Mouse (Mus musculus): ENCODE results near the gene Irf1.

DNA sequence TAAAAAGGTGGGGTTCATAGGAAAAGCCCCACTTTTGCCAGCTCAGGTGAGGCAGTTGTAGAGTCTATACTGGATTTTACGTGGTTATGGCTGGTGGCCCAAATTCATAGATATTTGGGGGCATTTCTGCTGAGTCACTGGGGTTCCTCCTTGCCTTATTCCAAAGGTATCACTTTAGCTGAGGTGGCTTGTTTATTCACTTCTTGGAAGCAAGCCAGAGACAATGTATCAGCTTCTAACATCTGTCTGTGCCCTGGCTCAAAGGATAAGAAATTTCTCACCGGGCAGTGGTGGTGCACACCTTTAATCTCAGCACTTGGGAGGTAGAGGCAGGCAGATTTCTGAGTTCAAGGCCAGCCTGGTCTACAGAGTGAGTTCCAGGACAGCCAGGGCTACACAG lies 10.0 kb downstream of the Irf1 start:
- no peak for TF ChIP-seq CTCF (conservative IDR thresholded peaks at IDR 0.05; ENCODE audit: low read length)
- no peak for TF ChIP-seq NANOG (IDR thresholded peaks at IDR 0.05; ENCODE audit: borderline replicate concordance, low read length)
- no peak for TF ChIP-seq POU5F1 (IDR thresholded peaks at IDR 0.05; ENCODE audit: borderline replicate concordance, low read length)

Measured in E14TG2a.4 (cell line).